Mouse (Mus musculus) spleen, adult 2 months (tissue): ENCODE results near the gene Olfr453.

Experiments used
- CTCF ChIP-seq: fragments of 200-500 bp; IDR thresholded peaks from 2 replicates; pipeline ENCODE4 v1.5.1; 2011; ENCODE audit warnings: mild to moderate bottlenecking, inconsistent platforms; ENCODE audit not compliant: insufficient read depth, insufficient read length, insufficient replicate concordance; ENCODE audit errors: extremely low read depth
- POLR2A ChIP-seq: fragments of 200-500 bp; IDR thresholded peaks from 2 replicates; pipeline ENCODE4 v1.6.1; 2011; ENCODE audit warnings: low read depth, low read length, inconsistent platforms

- no peak for TF ChIP-seq POLR2A
- no peak for TF ChIP-seq CTCF
Measured at GRCm38 (mm10) chr6:42692154-42692516, 47.0 kb upstream of the Olfr453 start.
